Mouse (Mus musculus): ENCODE results near the gene Thada.

DNA sequence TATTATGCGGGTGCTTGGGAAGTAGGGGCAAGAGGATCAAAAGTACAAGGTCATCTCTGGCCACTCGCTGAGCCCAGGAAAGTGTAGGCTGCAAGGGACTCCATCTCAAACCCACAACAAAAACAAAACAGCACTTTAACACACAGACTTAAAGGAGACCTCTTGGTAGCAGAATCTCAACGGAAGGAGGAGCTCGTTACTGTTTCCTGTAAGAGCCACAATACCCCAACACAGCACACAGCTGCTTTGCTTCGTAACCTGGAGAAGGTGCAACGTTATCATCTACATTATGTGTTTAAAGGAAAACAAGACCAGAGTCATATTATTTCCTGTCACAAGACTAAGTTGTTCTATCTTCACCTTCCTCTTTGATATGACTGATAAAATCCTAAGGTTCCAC is 135.5 kb downstream of the Thada start:
- TF ChIP-seq POLR2A (IDR thresholded peaks at IDR 0.05; ENCODE audit: insufficient read depth, low read depth, low read length) (no peak), CTCF (IDR thresholded peaks at IDR 0.05) (no peak), EP300 (IDR thresholded peaks at IDR 0.05; ENCODE audit: insufficient read depth, low read depth, low read length) (no peak)

All from heart, adult 2 months (tissue).